Mouse (Mus musculus): ENCODE data around the gene Olfr205.
"Not testable (repeated sequence)": the region's sequence is repeated elsewhere in the genome, so short reads cannot be mapped to it uniquely, and the experiment has no call there.

The Olfr205 gene

DNA sequence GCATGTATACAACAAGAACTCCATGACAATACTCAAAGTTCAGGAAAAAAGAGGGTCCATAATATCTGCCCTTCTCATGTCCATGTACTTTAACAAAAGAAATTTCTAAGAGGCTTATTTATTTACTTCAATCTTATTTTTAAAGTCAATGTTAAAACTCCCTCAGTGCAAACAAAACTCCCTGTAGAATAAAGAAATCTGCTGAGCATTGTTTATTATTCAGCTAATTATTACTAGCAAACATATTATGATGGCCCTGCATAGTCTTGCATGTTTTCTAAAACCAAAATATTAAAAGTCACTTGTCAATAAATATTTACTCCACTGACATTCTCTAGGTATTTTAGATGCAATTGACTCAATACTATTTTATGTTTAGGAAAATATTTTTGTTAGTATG, at the start of gene Olfr205:
Gene Olfr205 (minus strand): TSS at position 101 of the 400 bp plus-strand sequence.
- DNase-seq (ENCODE audit: low spot score): no peak

DNA sequence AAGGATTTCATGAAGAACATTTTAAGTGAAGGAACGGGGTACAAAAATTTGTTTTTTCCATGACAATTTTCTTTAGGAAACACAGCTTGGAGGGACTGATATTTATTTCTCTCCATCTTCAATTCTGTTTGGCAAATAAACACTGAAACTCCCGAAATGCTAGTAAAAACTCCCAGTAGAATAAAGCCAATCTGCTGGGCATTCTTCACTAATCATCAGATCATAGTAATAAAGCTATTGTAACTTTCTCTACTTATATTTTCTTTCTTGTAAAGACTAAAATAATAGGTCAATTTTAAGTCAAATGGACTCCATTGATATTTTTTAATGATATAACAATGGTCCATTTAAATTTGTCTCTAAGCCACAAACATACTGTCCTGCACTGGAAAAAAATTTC, 33.0 kb upstream of the Olfr205 start, which contains the start of gene Olfr209:
Gene Olfr209 (minus strand): TSS at position 101 of the 400 bp plus-strand sequence.
- DNase-seq (ENCODE audit: low spot score): no peak

DNA sequence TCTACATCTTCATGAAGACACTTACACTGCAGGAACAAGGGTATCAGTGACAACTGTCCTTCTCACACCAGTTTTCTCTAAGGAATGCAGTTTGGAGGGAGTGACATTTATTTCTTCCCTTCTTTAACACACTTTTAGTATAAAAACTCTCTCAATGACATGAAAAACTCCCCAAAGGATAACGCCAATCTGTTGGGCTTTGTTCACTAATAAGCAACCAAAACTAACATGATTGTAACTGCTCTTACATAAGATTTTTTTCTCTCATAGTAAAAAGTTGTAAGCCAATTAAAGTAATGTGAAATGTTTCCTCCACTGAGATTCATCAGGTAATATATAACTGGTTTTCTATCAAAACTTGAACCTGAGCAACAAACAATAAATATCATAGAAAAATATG, 18.2 kb upstream of the Olfr205 start, which contains the start of gene Olfr206:
Gene Olfr206 (minus strand): TSS at position 101 of the 400 bp plus-strand sequence.
- no peak for DNase-seq (ENCODE audit: low spot score)

DNA sequence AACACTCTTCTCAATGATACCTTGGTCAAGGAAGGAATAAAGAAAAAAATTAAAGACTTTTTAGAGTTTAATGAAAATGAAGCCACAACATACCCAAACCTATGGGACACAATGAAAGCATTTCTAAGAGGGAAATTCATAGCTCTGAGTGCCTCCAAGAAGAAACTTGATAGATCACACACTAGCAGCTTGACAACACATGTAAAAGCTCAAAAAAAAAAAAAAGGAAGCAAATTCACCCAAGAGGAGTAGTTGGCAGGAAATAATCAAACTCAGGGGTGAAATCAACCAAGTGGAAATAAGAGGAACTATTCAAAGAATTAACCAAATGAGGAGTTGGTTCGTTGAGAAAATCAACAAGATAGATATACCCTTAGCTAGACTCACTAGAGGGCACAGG, 7.7 kb downstream of the Olfr205 start:
- DNase-seq (ENCODE audit: low spot score): not testable (repeated sequence)

DNA sequence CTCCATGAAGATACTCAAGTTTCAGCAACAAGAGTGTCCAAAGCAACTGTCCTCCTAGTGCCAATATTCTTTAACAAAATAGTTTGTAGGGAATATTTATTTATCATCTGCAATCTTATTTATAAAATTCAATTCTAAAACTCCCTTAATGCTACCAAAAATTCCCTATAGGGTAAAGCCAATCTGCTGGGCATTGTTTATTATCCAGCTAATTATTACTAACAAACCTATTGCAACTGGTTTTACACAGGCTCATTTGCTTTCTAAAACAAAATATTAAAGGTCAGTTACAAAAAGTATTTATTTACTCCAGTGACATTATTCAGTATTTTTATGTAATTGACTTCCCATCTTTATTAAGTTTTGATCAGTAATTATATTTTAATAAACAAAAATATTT, 12.8 kb downstream of the Olfr205 start, which contains the start of gene Olfr204:
Gene Olfr204 (minus strand): TSS at position 101 of the 400 bp plus-strand sequence.
- DNase-seq (ENCODE audit: low spot score): no peak

DNA sequence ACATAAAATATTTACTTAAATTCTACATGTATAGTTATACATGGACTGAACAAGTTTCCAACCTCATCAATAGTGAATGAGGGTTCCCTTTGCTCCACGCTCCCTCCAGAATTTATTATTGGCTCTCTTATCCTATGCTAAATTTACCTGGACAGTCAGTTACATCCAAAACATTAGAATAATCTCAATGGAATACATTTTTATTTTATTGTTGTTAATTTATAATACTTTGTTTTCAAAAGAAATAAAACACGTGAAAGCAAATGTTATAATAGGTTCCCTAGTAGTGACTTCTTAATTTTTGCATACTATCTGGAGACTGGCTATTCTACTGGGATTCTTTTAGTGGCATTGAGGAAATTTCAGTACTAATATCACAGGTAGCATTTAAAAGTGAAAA, 32.4 kb downstream of the Olfr205 start, which contains the start of gene Olfr203:
Gene Olfr203 (plus strand): TSS at position 301 of the 400 bp plus-strand sequence.
- no peak for DNase-seq (ENCODE audit: low spot score)

DNA sequence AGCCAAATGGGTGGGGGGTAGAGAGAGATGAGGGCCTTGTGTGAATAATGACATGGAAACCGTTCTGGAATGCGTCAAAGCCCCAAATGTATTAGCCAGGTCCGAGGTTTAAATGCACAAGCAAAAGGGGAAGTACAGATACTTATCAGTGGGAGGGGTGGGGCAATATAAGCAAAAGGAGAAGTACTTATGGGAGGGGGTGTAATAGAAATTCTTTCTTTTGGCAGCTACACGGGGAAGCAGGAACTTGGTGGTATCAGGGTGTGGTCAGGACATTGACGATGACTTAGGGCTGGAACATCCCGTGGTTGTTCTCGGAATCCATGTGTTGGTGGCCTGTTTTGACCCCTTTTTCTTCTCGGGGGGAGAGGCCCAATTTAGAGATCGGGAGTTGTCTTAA, 43.4 kb downstream of the Olfr205 start:
- not testable (repeated sequence) for DNase-seq (ENCODE audit: low spot score)

DNA sequence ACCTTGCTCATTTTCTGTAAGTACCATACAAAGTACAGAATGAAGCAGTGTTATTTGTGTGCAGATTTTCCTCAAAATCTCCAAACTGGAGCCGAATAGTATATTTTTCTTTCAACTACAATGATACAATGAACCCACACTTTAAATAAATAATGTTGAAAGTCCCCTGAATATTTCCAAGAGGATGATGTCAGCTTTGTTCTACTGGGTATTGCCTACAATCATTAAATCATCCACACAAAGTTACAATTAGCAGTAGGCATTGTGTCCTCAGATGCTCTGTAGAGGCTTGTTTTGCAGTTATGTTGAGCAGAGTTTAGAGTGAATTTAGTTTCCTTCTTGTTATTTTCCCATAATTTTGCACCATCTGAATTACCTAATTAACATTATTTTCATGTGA, 44.2 kb downstream of the Olfr205 start, which contains the start of gene Olfr202:
Gene Olfr202 (minus strand): TSS at position 101 of the 400 bp plus-strand sequence.
- DNase-seq (ENCODE audit: low spot score): no peak

DNA sequence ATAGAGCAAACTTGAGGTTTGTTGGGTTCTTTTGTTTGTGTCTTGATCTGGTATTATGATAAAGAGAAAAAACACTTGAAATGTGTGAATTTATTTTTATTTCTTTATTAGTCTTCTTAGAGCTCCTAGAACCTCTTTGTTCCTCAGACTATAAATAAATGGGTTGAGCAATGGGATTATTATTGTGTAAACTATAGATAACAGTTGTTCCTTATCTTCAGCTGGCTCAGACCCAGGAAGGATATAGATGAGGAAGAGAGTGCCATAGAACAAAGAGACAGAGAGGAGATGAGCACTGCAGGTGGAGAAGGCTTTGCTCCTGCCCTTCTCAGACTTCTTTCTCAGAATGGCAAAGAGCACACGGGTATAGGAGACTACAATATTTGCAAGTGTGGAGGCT, 47.5 kb downstream of the Olfr205 start:
- no peak for DNase-seq (ENCODE audit: low spot score)

DNA sequence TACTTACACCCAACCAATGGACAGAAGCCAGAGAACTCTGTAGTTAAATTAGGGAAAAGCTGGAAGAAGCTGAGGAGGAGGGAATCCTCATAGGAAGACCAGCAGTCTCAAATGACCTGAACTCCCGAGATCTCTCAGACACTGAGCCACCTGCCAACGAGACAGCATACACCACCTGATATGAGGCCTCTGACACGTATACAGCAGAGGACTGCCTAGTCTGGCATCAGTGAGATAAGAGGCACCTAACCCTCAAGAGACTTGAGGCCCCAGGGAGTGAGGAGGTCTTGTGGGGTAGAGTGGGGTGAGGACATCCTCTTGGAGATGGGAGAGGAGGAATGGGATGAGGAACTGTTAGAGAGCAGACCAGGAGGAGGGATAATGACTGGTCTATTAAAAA, 50.4 kb downstream of the Olfr205 start:
- no peak for DNase-seq (ENCODE audit: low spot score)
